ENCODE assay signal across 28 mouse cellular contexts in the genomic region with DNA sequence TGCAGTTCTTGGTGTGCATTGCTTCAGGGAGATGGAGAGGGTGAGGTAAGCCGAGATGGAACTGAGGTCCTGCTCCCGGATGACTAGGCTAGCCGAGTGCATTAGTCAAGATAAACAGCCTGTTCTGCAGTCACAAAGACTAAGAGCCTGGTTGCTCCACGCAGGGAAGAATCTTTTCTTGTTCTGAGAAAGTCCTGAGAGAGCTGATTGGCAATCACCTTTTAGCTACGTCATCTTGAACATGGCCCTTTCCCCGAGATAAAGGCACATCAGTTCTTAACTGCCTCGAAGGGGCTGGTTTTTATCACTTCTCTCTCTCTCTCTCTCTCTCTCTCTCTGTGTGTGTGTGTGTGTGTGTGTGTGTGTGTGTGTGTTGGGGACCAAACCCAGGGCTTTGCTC.
DNase-seq lines count a peak whose midpoint lies in the region; ATAC-seq and TF ChIP-seq lines count a peak whose summit lies in the region.
"Had no signal": no experiment of that assay in that cellular context is flagged by ENCODE, and none has a peak within 500 bp of the region (broad histone marks: within the 10 kb centered on the region; RNA-seq: fewer than 3 reads in every experiment).

No protein-coding gene starts in this region.

- peaks cover 29% of the 10 kb centered on the region for H3K27me3 ChIP-seq in liver, embryonic 12.5 days (replicated peaks)
- no peaks in the 10 kb centered on the region for H3K27me3 ChIP-seq in liver, postnatal 0 days (ENCODE audit: insufficient read depth, low read length)
- H3K27me3 ChIP-seq: neural tube, embryonic 12.5 days had no signal

- no peaks in the 10 kb centered on the region for H3K9me3 ChIP-seq in liver, embryonic 12.5 days (replicated peaks)
- no peaks in the 10 kb centered on the region for H3K9me3 ChIP-seq in liver, postnatal 0 days (ENCODE audit: low read length)
- H3K9me3 ChIP-seq: embryonic facial prominence, embryonic 13.5 days; G1E; heart, embryonic 15.5 days; limb, embryonic 15.5 days; midbrain, embryonic 12.5 days; neural tube, embryonic 12.5 days had no signal

- TF ChIP-seq EP300 in liver, postnatal 0 days (IDR thresholded peaks at IDR 0.05; ENCODE audit: low read depth) = peak; percentile 48; the same call in 1 of the 2 replicates

- TF ChIP-seq CTCF in liver, postnatal 0 days (IDR thresholded peaks at IDR 0.05; ENCODE audit: low read depth) = no peak

- no peak overlapping the region for H3K4me3 ChIP-seq in liver, embryonic 12.5 days
- no peak overlapping the region for H3K4me3 ChIP-seq in liver, postnatal 0 days (ENCODE audit: low read depth, low read length)
- H3K4me3 ChIP-seq: embryonic facial prominence, embryonic 13.5 days; erythroblast, embryonic 14.5 days; gastrocnemius, adult 2 months; heart, embryonic 15.5 days; limb, embryonic 15.5 days; midbrain, embryonic 12.5 days; neural tube, embryonic 12.5 days had no signal

- no peak overlapping the region for H3K9ac ChIP-seq in liver, embryonic 12.5 days
- no peak overlapping the region for H3K9ac ChIP-seq in liver, postnatal 0 days (replicated peaks)
- H3K9ac ChIP-seq: embryonic facial prominence, embryonic 13.5 days; heart, embryonic 15.5 days; hindbrain, embryonic 14.5 days; limb, embryonic 15.5 days; midbrain, embryonic 12.5 days; neural tube, embryonic 12.5 days had no signal

- 27% methylated on average over 7 of the region's 7 CpGs for WGBS in liver, embryonic 12.5 days (ENCODE audit: insufficient replicate concordance)
- WGBS in liver, postnatal 0 days (ENCODE audit: insufficient replicate concordance) = 38% methylated on average over 7 of the region's 7 CpGs

- H3K36me3 ChIP-seq in liver, embryonic 12.5 days = no peaks in the 10 kb centered on the region
- H3K36me3 ChIP-seq in liver, postnatal 0 days (replicated peaks; ENCODE audit: insufficient read depth, low read length) = no peaks in the 10 kb centered on the region
- H3K36me3 ChIP-seq: embryonic facial prominence, embryonic 13.5 days; G1E; heart, embryonic 15.5 days; limb, embryonic 15.5 days; midbrain, embryonic 12.5 days; neural tube, embryonic 12.5 days had no signal

- no peak overlapping the region for H3K27ac ChIP-seq in liver, embryonic 12.5 days
- no peak overlapping the region for H3K27ac ChIP-seq in liver, postnatal 0 days (ENCODE audit: low read depth)
- H3K27ac ChIP-seq: embryonic facial prominence, embryonic 13.5 days; gastrocnemius, adult 2 months; heart, embryonic 15.5 days; limb, embryonic 15.5 days; midbrain, embryonic 12.5 days; neural tube, embryonic 12.5 days had no signal

- no peak overlapping the region for H3K4me2 ChIP-seq in liver, embryonic 12.5 days
- no peak overlapping the region for H3K4me2 ChIP-seq in liver, postnatal 0 days (ENCODE audit: low read depth, low read length)
- H3K4me2 ChIP-seq: embryonic facial prominence, embryonic 13.5 days; heart, embryonic 15.5 days; hindbrain, embryonic 14.5 days; limb, embryonic 15.5 days; midbrain, embryonic 12.5 days; neural tube, embryonic 12.5 days had no signal

- DNase-seq in liver (no peak), MEL-GATA-1-ER (ENCODE audit: extremely low read depth, low read depth) (peak; percentile 36)
- DNase-seq in c-Kit-positive CD71-positive TER-119-negative erythroid progenitor cells, embryonic 14.5 days (ENCODE audit: low read depth) = peak; percentile 14
- no peak for DNase-seq in liver, postnatal 0 days
- no peak for DNase-seq in thymus, adult 18-20 months
- DNase-seq in layer of hippocampus, postnatal 14 days (ENCODE audit: low spot score in 2 of 2) = no peak
- DNase-seq: adrenal gland, postnatal 25 days; cerebellum, adult 18-20 months; cerebellum, postnatal 25 days; embryo, embryonic 11 days; gastrocnemius, adult 2 months; heart, postnatal 36 days; kidney, adult 2 months; kidney, postnatal 14 days; lung, postnatal 4 days; right cerebral cortex, adult 18-20 months; right cerebral cortex, postnatal 4 days had no signal

- H3K4me1 ChIP-seq in liver, embryonic 12.5 days = no peaks in the 10 kb centered on the region
- H3K4me1 ChIP-seq in liver, postnatal 0 days (ENCODE audit: insufficient read depth) = no peaks in the 10 kb centered on the region
- H3K4me1 ChIP-seq: embryonic facial prominence, embryonic 13.5 days had no signal

- ATAC-seq in liver, embryonic 12.5 days = peak; percentile 49
- peak; percentile 33; the same call in 1 of the 2 replicates for ATAC-seq in liver, postnatal 0 days
- no peak for ATAC-seq in granulocyte monocyte progenitor cell, adult 5-6 weeks (replicated peaks; ENCODE audit: poor library complexity, severe bottlenecking)
- ATAC-seq: forebrain, embryonic 14.5 days had no signal

Comparison
In these comparisons a context has a peak if more than half of its experiments do, and no peak if none do; other contexts are left out.
1. DNase-seq: peak in MEL-GATA-1-ER (single experiment) and c-Kit-positive CD71-positive TER-119-negative erythroid progenitor cells, embryonic 14.5 days (single experiment); none in liver (single experiment), liver, postnatal 0 days (single experiment), thymus, adult 18-20 months (0 of 2) and layer of hippocampus, postnatal 14 days (0 of 2).